Mouse (Mus musculus): ENCODE data around the gene Cmip.

GRCm38 (mm10) chr8:117378625-117379024 lies 121.8 kb downstream of the Cmip start:
- TF ChIP-seq CTCF (IDR thresholded peaks at IDR 0.05; ENCODE audit: insufficient read depth, low read length) (no peak), POLR2A (IDR thresholded peaks at IDR 0.05; ENCODE audit: borderline replicate concordance, extremely low read depth, low read depth, low read length) (no peak)
